Mouse (Mus musculus): ENCODE measurements around the gene Gnpat. TPM values are rescaled to one million over a fixed set of nuclear protein-coding genes. Genes with fewer than 3 reads are reported as not detected.

Gene Gnpat
- 68.8 and 77.0 TPM in 2 replicates for total RNA-seq (2017)

- ATAC-seq (ENCODE audit: extremely low read depth, insufficient number of reproducible peaks, low FRiP score, poor library complexity, severe bottlenecking) = peak; percentile 80
These were observed at the start of gene Gnpat, which contains the start of gene 2810004N23Rik for GRCm38 (mm10) chr8:124862321-124863162. Gnpat (plus strand) TSS chr8:124863033. 2810004N23Rik (minus strand) TSS chr8:124863120.

GRCm38 (mm10) chr8:124813326-124813725, 49.5 kb upstream of the Gnpat start:
- no peak for ATAC-seq (ENCODE audit: extremely low read depth, insufficient number of reproducible peaks, low FRiP score, poor library complexity, severe bottlenecking)

- ATAC-seq (ENCODE audit: extremely low read depth, insufficient number of reproducible peaks, low FRiP score, poor library complexity, severe bottlenecking) = no peak
These were observed 47.0 kb upstream of the Gnpat start for GRCm38 (mm10) chr8:124815870-124816269.

- no peak for ATAC-seq (ENCODE audit: extremely low read depth, insufficient number of reproducible peaks, low FRiP score, poor library complexity, severe bottlenecking)
These were observed 46.0 kb upstream of the Gnpat start for GRCm38 (mm10) chr8:124816866-124817265.

GRCm38 (mm10) chr8:124817361-124817760, 45.5 kb upstream of the Gnpat start:
- ATAC-seq (ENCODE audit: extremely low read depth, insufficient number of reproducible peaks, low FRiP score, poor library complexity, severe bottlenecking) = no peak

GRCm38 (mm10) chr8:124819612-124820115, 43.2 kb upstream of the Gnpat start:
- ATAC-seq (ENCODE audit: extremely low read depth, insufficient number of reproducible peaks, low FRiP score, poor library complexity, severe bottlenecking) = no peak

- no peak for ATAC-seq (ENCODE audit: extremely low read depth, insufficient number of reproducible peaks, low FRiP score, poor library complexity, severe bottlenecking)
These were observed 42.7 kb upstream of the Gnpat start for GRCm38 (mm10) chr8:124820125-124820524.

GRCm38 (mm10) chr8:124823497-124823896, 39.3 kb upstream of the Gnpat start:
- ATAC-seq (ENCODE audit: extremely low read depth, insufficient number of reproducible peaks, low FRiP score, poor library complexity, severe bottlenecking) = no peak

GRCm38 (mm10) chr8:124826658-124827057, 36.2 kb upstream of the Gnpat start:
- ATAC-seq (ENCODE audit: extremely low read depth, insufficient number of reproducible peaks, low FRiP score, poor library complexity, severe bottlenecking) = no peak

- peak; percentile 59 for ATAC-seq (ENCODE audit: extremely low read depth, insufficient number of reproducible peaks, low FRiP score, poor library complexity, severe bottlenecking)
These were observed 35.4 kb upstream of the Gnpat start for GRCm38 (mm10) chr8:124827387-124827786.

- ATAC-seq (ENCODE audit: extremely low read depth, insufficient number of reproducible peaks, low FRiP score, poor library complexity, severe bottlenecking) = no peak
These were observed 34.1 kb upstream of the Gnpat start for GRCm38 (mm10) chr8:124828561-124829240.

GRCm38 (mm10) chr8:124830050-124830449, 32.8 kb upstream of the Gnpat start:
- no peak for ATAC-seq (ENCODE audit: extremely low read depth, insufficient number of reproducible peaks, low FRiP score, poor library complexity, severe bottlenecking)

GRCm38 (mm10) chr8:124831531-124831930, 31.3 kb upstream of the Gnpat start:
- ATAC-seq (ENCODE audit: extremely low read depth, insufficient number of reproducible peaks, low FRiP score, poor library complexity, severe bottlenecking) = no peak

GRCm38 (mm10) chr8:124831941-124832340, 30.9 kb upstream of the Gnpat start:
- no peak for ATAC-seq (ENCODE audit: extremely low read depth, insufficient number of reproducible peaks, low FRiP score, poor library complexity, severe bottlenecking)

- ATAC-seq (ENCODE audit: extremely low read depth, insufficient number of reproducible peaks, low FRiP score, poor library complexity, severe bottlenecking) = no peak
These were observed 29.2 kb upstream of the Gnpat start for GRCm38 (mm10) chr8:124833430-124834205.

- ATAC-seq (ENCODE audit: extremely low read depth, insufficient number of reproducible peaks, low FRiP score, poor library complexity, severe bottlenecking) = no peak
These were observed 27.0 kb upstream of the Gnpat start for GRCm38 (mm10) chr8:124835848-124836247.

GRCm38 (mm10) chr8:124836273-124836672, 26.6 kb upstream of the Gnpat start:
- no peak for ATAC-seq (ENCODE audit: extremely low read depth, insufficient number of reproducible peaks, low FRiP score, poor library complexity, severe bottlenecking)

- ATAC-seq (ENCODE audit: extremely low read depth, insufficient number of reproducible peaks, low FRiP score, poor library complexity, severe bottlenecking) = no peak
These were observed 25.9 kb upstream of the Gnpat start for GRCm38 (mm10) chr8:124836907-124837306.

GRCm38 (mm10) chr8:124837956-124838355, 24.9 kb upstream of the Gnpat start:
- no peak for ATAC-seq (ENCODE audit: extremely low read depth, insufficient number of reproducible peaks, low FRiP score, poor library complexity, severe bottlenecking)
